Mouse (Mus musculus) heart, adult 2 months (tissue): ENCODE results near the gene Oaz3. TPM values are rescaled to one million over a fixed set of nuclear protein-coding genes. Genes with fewer than 3 reads are reported as not detected.

ENCODE experiments used
- DNase-seq, 2 experiments: peaks; one replicate each; pipeline ENCODE4 v3.0.0; 2021
- H3K27ac ChIP-seq: fragments of 200-600 bp; 2 replicates; pipeline ENCODE4 v1.8.1; 2022
- H3K27me3 ChIP-seq: fragments of 200-500 bp; 2 replicates; pipeline ENCODE4 v1.6.1; 2012; ENCODE audit warnings: mild to moderate bottlenecking, low read length, inconsistent platforms, mixed read lengths; ENCODE audit not compliant: control insufficient read depth, insufficient read depth
- H3K36me3 ChIP-seq: fragments of 200-500 bp; 2 replicates; pipeline ENCODE4 v1.6.1; 2012; ENCODE audit warnings: low read length, inconsistent platforms; ENCODE audit not compliant: control insufficient read depth, insufficient read depth
- H3K4me1 ChIP-seq: fragments of 200-500 bp; 2 replicates; pipeline ENCODE4 v1.6.1; 2011; ENCODE audit warnings: low read length; ENCODE audit not compliant: control insufficient read depth, insufficient read depth
- H3K4me3 ChIP-seq: fragments of 200-600 bp; 2 replicates; pipeline ENCODE4 v1.8.1; 2022
- H3K79me2 ChIP-seq: fragments of 200-500 bp; replicated peaks from 2 replicates; pipeline ENCODE4 v1.6.1; 2012; ENCODE audit warnings: mild to moderate bottlenecking, inconsistent platforms, low read length, moderate library complexity, mixed read lengths; ENCODE audit not compliant: control insufficient read depth, insufficient read depth
- H3K9ac ChIP-seq: fragments of 200-500 bp; 2 replicates; pipeline ENCODE4 v1.6.1; 2012; ENCODE audit warnings: low read depth, mild to moderate bottlenecking, control low read depth, inconsistent platforms, low read length, mixed read lengths
- CTCF ChIP-seq: fragments of 200-600 bp; IDR thresholded peaks from 2 replicates; pipeline ENCODE4 v1.8.1; 2022; ENCODE audit warnings: antibody characterized with exemption, mild to moderate bottlenecking, moderate library complexity
- EP300 ChIP-seq: fragments of 200-500 bp; IDR thresholded peaks from 2 replicates; pipeline ENCODE4 v1.6.1; 2011; ENCODE audit warnings: low read depth, low read length, control low read depth; ENCODE audit not compliant: insufficient read depth
- POLR2A ChIP-seq: fragments of 200-500 bp; IDR thresholded peaks from 2 replicates; pipeline ENCODE4 v1.6.1; 2011; ENCODE audit warnings: mild to moderate bottlenecking, low read depth, low read length, control low read depth; ENCODE audit not compliant: insufficient read depth
- WGBS: fragments of 180-500 bp; shearing (Covaris S2); methylation state at CpG from one replicate; pipeline ENCODE4 v1.1.7; 2018; 5-methylcytosine and 5-hydroxymethylcytosine counted together
- intact Hi-C: fragments of 180-260 bp; cut with DNase I; formaldehyde crosslinking; loops from one replicate; pipeline ENCODE4 v1.15.1; 2025
- polyA plus RNA-seq: library from polyadenylated mRNA; depleted of rRNA; stranded (reverse); fragments of >200 nt; gene quantifications from 2 replicates; pipeline ENCODE4 v1.2.3, GENCODE M21; 2012; rRNA removed
- total RNA-seq, 2 experiments: library from RNA; stranded (reverse); gene quantifications; 2 replicates each; pipeline ENCODE4 v1.2.3; 2021

Gene Oaz3
- total and polyA plus RNA-seq, 3 experiments: 1.1 TPM; not detected in 2

- no peaks in the 10 kb centered on the region for H3K4me1 ChIP-seq
- TF ChIP-seq CTCF (no peak), EP300 (no peak), POLR2A (no peak)
- H3K79me2 ChIP-seq: no peaks in the 10 kb centered on the region
- DNase-seq: no peak
- H3K36me3 ChIP-seq: no peaks in the 10 kb centered on the region
- intact Hi-C loops: no loop called here
- no peaks in the 10 kb centered on the region for H3K27me3 ChIP-seq
- 59% methylated on average over 3 of the region's 3 CpGs for WGBS
- no peak overlapping the region for H3K9ac ChIP-seq
- H3K27ac ChIP-seq: no peak overlapping the region
- no peak overlapping the region for H3K4me3 ChIP-seq
Observed at GRCm38 (mm10) chr3:94383476-94383875, 60.2 kb downstream of the Oaz3 start.

Other genes with a start within 250 kb of the Oaz3 start
- not detected for gene Gm5286, start 247.2 kb downstream of the Oaz3 start, total RNA-seq
- gene Gm5286, start 247.2 kb downstream of the Oaz3 start, polyA plus RNA-seq: not detected in 2 replicates
- not detected for gene Gm4778, start 179.9 kb downstream of the Oaz3 start, total RNA-seq
- gene Gm4778, start 179.9 kb downstream of the Oaz3 start, polyA plus RNA-seq: not detected in 2 replicates
- gene Them4, start 133.8 kb downstream of the Oaz3 start, total RNA-seq: 10 to 100 TPM; 13.2 to 15.1 TPM
- gene Them4, start 133.8 kb downstream of the Oaz3 start, polyA plus RNA-seq: 4.6 and 9.6 TPM in 2 replicates
- gene Them5, start 101.8 kb downstream of the Oaz3 start, total RNA-seq: not detected
- not detected in 2 replicates for gene Them5, start 101.8 kb downstream of the Oaz3 start, polyA plus RNA-seq
- gene C2cd4d, start 81.5 kb downstream of the Oaz3 start, total RNA-seq: not detected
- gene C2cd4d, start 81.5 kb downstream of the Oaz3 start, polyA plus RNA-seq: 0.14 TPM in 1 of 2 replicates, not detected in the other
- gene Rorc, start 71.1 kb downstream of the Oaz3 start, total RNA-seq: 10 to 100 TPM; 36.1 to 44.8 TPM
- gene Rorc, start 71.1 kb downstream of the Oaz3 start, polyA plus RNA-seq: 25.7 and 26.7 TPM in 2 replicates
- under 1 TPM; 0.05 to 0.09 TPM for gene Lingo4, start 45.4 kb downstream of the Oaz3 start, total RNA-seq
- 0.04 and 0.09 TPM in 2 replicates for gene Lingo4, start 45.4 kb downstream of the Oaz3 start, polyA plus RNA-seq
- 1 to 10 TPM; 3.9 to 4.9 TPM for gene Tdrkh, start 30.6 kb downstream of the Oaz3 start, total RNA-seq
- gene Tdrkh, start 30.6 kb downstream of the Oaz3 start, polyA plus RNA-seq: 0.64 and 0.82 TPM in 2 replicates
- 10 to 100 TPM; 62.0 to 64.1 TPM for gene Mrpl9, start 597 bp downstream of the Oaz3 start, total RNA-seq
- gene Mrpl9, start 597 bp downstream of the Oaz3 start, polyA plus RNA-seq: 43.9 and 65.8 TPM in 2 replicates
- gene Celf3, start 34.4 kb upstream of the Oaz3 start, total RNA-seq: under 1 TPM in 1 of 2 experiments, not detected in 1; 0.27 TPM
- gene Celf3, start 34.4 kb upstream of the Oaz3 start, polyA plus RNA-seq: 0.67 and 0.96 TPM in 2 replicates
- 1 to 10 TPM in 1 of 2 experiments, under 1 TPM in 1; 0.99 to 1.3 TPM for gene Riiad1, start 36.4 kb upstream of the Oaz3 start, total RNA-seq
- 0.44 and 1.2 TPM in 2 replicates for gene Riiad1, start 36.4 kb upstream of the Oaz3 start, polyA plus RNA-seq
- gene Snx27, start 138.8 kb upstream of the Oaz3 start, total RNA-seq: 10 to 100 TPM; 27.4 to 29.0 TPM
- 7.5 and 14.4 TPM in 2 replicates for gene Snx27, start 138.8 kb upstream of the Oaz3 start, polyA plus RNA-seq
- not detected for gene Gm10972, start 199.2 kb upstream of the Oaz3 start, total RNA-seq
- not detected in 2 replicates for gene Gm10972, start 199.2 kb upstream of the Oaz3 start, polyA plus RNA-seq
- gene Tuft1, start 215.0 kb upstream of the Oaz3 start, total RNA-seq: 1 to 10 TPM; 2.0 to 2.1 TPM
- gene Tuft1, start 215.0 kb upstream of the Oaz3 start, polyA plus RNA-seq: 1.6 and 1.9 TPM in 2 replicates
- gene Selenbp2, start 249.6 kb upstream of the Oaz3 start, total RNA-seq: 10 to 100 TPM; 12.4 to 19.0 TPM
- 4.1 and 6.8 TPM in 2 replicates for gene Selenbp2, start 249.6 kb upstream of the Oaz3 start, polyA plus RNA-seq